Mouse (Mus musculus) testis, adult 2 months (tissue): ENCODE measurements around the gene Cyba.

Source experiments
- CTCF ChIP-seq: fragments of 200-500 bp; IDR thresholded peaks from 2 replicates; pipeline ENCODE4 v1.5.1; 2012; ENCODE audit warnings: low read depth, mild to moderate bottlenecking, inconsistent platforms, low read length, moderate library complexity; ENCODE audit not compliant: control insufficient read depth, insufficient read depth, insufficient replicate concordance
- POLR2A ChIP-seq: fragments of 200-500 bp; IDR thresholded peaks from 2 replicates; pipeline ENCODE4 v1.6.1; 2012; ENCODE audit warnings: low read depth, mild to moderate bottlenecking, inconsistent platforms, low read length, moderate library complexity; ENCODE audit not compliant: control insufficient read depth

- TF ChIP-seq CTCF, result no peak
- TF ChIP-seq POLR2A, result no peak
These were observed 24.4 kb upstream of the Cyba start for GRCm38 (mm10) chr8:122457171-122457570.
